Mouse (Mus musculus) C2C12 (cell line): Measurements from ENCODE around the gene Myh11. TPM values are rescaled to one million over a fixed set of nuclear protein-coding genes. Genes with fewer than 3 reads are reported as not detected.

Source experiments
- H3K27me3 ChIP-seq: one replicate; pipeline ENCODE4 v1.6.1; 2011; ENCODE audit not compliant: control insufficient read depth, insufficient read depth, insufficient read length
- H3K36me3 ChIP-seq: one replicate; pipeline ENCODE4 v1.6.1; 2011; ENCODE audit not compliant: control insufficient read depth, insufficient read depth
- H3K4me3 ChIP-seq: one replicate; pipeline ENCODE4 v1.5.1; 2011; ENCODE audit warnings: mild to moderate bottlenecking, control low read depth; ENCODE audit not compliant: poor library complexity, insufficient read depth, severe bottlenecking
- H3K79me2 ChIP-seq: one replicate; pipeline ENCODE4 v1.6.1; 2011; ENCODE audit not compliant: control insufficient read depth, insufficient read depth
- H3K79me3 ChIP-seq: one replicate; pipeline ENCODE4 v1.6.1; 2011; ENCODE audit warnings: low read depth, control low read depth
- H3ac ChIP-seq: one replicate; pipeline ENCODE3; 2011; ENCODE audit warnings: low read depth; ENCODE audit not compliant: control insufficient read depth, insufficient read length
- CEBPB ChIP-seq: IDR thresholded peaks from one replicate; pipeline ENCODE4 v1.6.1; 2011; ENCODE audit warnings: low read depth, mild to moderate bottlenecking, control low read depth, moderate library complexity
- CTCF ChIP-seq: IDR thresholded peaks from one replicate; pipeline ENCODE4 v1.5.1; 2011; ENCODE audit not compliant: control insufficient read depth, insufficient read depth, insufficient read length
- FOSL1 ChIP-seq: IDR thresholded peaks from one replicate; pipeline ENCODE4 v1.8.0; 2011; ENCODE audit warnings: mild to moderate bottlenecking, low read length; ENCODE audit not compliant: poor library complexity, insufficient read depth, severe bottlenecking
- MAX ChIP-seq: IDR thresholded peaks from one replicate; pipeline ENCODE4 v1.6.1; 2011; ENCODE audit warnings: mild to moderate bottlenecking, control low read depth
- MYOD1 ChIP-seq: IDR thresholded peaks from one replicate; pipeline ENCODE4 v1.6.1; 2011; ENCODE audit warnings: low read depth; ENCODE audit not compliant: control insufficient read depth, insufficient read length
- MYOG ChIP-seq: IDR thresholded peaks from one replicate; pipeline ENCODE4 v1.6.1; 2011; ENCODE audit not compliant: control insufficient read depth, insufficient read length; ENCODE audit errors: extremely low read depth
- USF1 ChIP-seq: IDR thresholded peaks from one replicate; pipeline ENCODE4 v1.6.1; 2011; ENCODE audit warnings: low read depth, mild to moderate bottlenecking, control low read depth, moderate library complexity
- polyA plus RNA-seq: library from polyadenylated mRNA; unstranded; fragments of >200 nt; fragmentation: generic; extraction: Trizol; gene quantifications from one replicate; pipeline ENCODE4 v1.2.1, GENCODE M21; 2012; ENCODE audit warnings: missing spikeins

Gene Myh11
- polyA plus RNA-seq, 1 experiment: 0.01 TPM

GRCm38 (mm10) chr16:14263241-14263640, 27.9 kb downstream of the Myh11 start:
- Histone ChIP-seq H3K79me3 (no peaks in the 10 kb centered on the region), H3K27me3 (no peaks in the 10 kb centered on the region), H3K79me2 (no peaks in the 10 kb centered on the region), H3K4me3 (no peak overlapping the region), H3K36me3 (no peaks in the 10 kb centered on the region), H3ac (no peak overlapping the region)
- TF ChIP-seq MYOG: no peak
- TF ChIP-seq USF1: no peak
- no peak for TF ChIP-seq CTCF
- no peak for TF ChIP-seq CEBPB
- TF ChIP-seq MYOD1: no peak
- no peak for TF ChIP-seq FOSL1
- no peak for TF ChIP-seq MAX

GRCm38 (mm10) chr16:14262410-14262809, 28.8 kb downstream of the Myh11 start:
- Histone ChIP-seq H3K27me3 (no peaks in the 10 kb centered on the region), H3ac (no peak overlapping the region), H3K36me3 (no peaks in the 10 kb centered on the region), H3K4me3 (no peak overlapping the region), H3K79me2 (no peaks in the 10 kb centered on the region), H3K79me3 (no peaks in the 10 kb centered on the region)
- no peak for TF ChIP-seq FOSL1
- TF ChIP-seq MYOG: no peak
- no peak for TF ChIP-seq MAX
- TF ChIP-seq CEBPB: no peak
- TF ChIP-seq USF1: no peak
- no peak for TF ChIP-seq MYOD1
- TF ChIP-seq CTCF: no peak

DNA sequence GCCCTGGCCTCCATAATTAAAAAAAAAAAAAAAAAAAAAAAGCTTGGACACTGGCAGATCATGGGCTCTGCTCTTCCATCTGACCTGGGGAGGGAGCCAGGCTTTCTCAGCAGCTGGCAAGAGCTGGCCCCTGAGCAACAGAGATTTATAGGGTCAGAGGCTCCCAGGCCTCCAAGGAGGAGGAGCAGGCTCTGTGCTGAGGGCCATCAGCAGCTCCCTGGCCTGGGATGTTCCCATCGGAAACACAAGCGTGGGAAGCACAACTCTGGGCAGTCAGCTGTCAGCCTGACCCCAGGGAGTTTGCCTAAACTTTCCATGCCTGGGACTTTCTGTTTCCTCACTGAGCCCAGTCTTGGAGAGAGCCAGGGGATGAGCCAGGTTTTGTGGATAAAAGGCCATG, 32.3 kb downstream of the Myh11 start:
- no peaks in the 10 kb centered on the region for H3K79me3 ChIP-seq
- no peak for TF ChIP-seq USF1
- no peak for TF ChIP-seq CTCF
- TF ChIP-seq MAX: no peak
- TF ChIP-seq CEBPB: no peak
- TF ChIP-seq MYOD1: no peak
- TF ChIP-seq MYOG: no peak
- TF ChIP-seq FOSL1: no peak
- H3K36me3 ChIP-seq: no peaks in the 10 kb centered on the region
- H3K79me2 ChIP-seq: no peaks in the 10 kb centered on the region
- no peak overlapping the region for H3ac ChIP-seq
- no peaks in the 10 kb centered on the region for H3K27me3 ChIP-seq
- no peak overlapping the region for H3K4me3 ChIP-seq

GRCm38 (mm10) chr16:14253586-14253985, 37.6 kb downstream of the Myh11 start:
- no peak overlapping the region for H3ac ChIP-seq
- H3K79me3 ChIP-seq: no peaks in the 10 kb centered on the region
- H3K27me3 ChIP-seq: peaks cover 7% of the 10 kb centered on the region
- no peak overlapping the region for H3K4me3 ChIP-seq
- H3K79me2 ChIP-seq: no peaks in the 10 kb centered on the region
- TF ChIP-seq MYOG (no peak), FOSL1 (no peak), USF1 (no peak), CTCF (no peak), MYOD1 (no peak), CEBPB (no peak), MAX (no peak)
- no peaks in the 10 kb centered on the region for H3K36me3 ChIP-seq

DNA sequence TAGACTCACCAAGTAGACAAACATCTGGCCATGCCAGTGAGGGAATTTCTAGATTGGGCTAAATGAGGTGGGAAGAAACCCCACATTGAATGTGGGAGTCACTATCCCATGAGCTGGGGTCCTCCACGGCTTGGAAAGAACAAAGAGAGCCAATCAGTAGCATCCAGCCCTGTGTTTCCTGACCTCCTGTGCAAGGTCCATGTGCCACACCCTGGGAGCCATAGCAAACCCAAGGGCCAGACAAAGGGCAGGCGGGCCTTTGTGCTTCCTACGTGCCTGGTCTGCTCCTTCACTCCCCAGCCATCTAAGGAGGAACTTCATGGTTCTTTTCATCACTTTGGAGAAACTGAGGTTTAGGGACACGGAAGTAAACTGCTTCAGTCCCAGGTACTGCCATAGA, 38.3 kb downstream of the Myh11 start:
- Histone ChIP-seq H3K36me3 (no peaks in the 10 kb centered on the region), H3K4me3 (no peak overlapping the region), H3K27me3 (peaks cover 10% of the 10 kb centered on the region), H3K79me3 (no peaks in the 10 kb centered on the region), H3ac (no peak overlapping the region), H3K79me2 (no peaks in the 10 kb centered on the region)
- TF ChIP-seq MYOG: no peak

- no peak for TF ChIP-seq MYOG
- TF ChIP-seq MAX: no peak
- TF ChIP-seq MYOD1: no peak
- TF ChIP-seq USF1: no peak
- TF ChIP-seq CEBPB: no peak
- no peak for TF ChIP-seq CTCF
- no peak for TF ChIP-seq FOSL1
- Histone ChIP-seq H3K79me2 (no peaks in the 10 kb centered on the region), H3K36me3 (no peaks in the 10 kb centered on the region), H3K27me3 (peaks cover 12% of the 10 kb centered on the region), H3K4me3 (no peak overlapping the region), H3K79me3 (no peaks in the 10 kb centered on the region), H3ac (no peak overlapping the region)
Measured at GRCm38 (mm10) chr16:14249913-14250312, 41.3 kb downstream of the Myh11 start.
